Mouse (Mus musculus): ENCODE data around the gene Odf3l2.

Gene Odf3l2

DNA sequence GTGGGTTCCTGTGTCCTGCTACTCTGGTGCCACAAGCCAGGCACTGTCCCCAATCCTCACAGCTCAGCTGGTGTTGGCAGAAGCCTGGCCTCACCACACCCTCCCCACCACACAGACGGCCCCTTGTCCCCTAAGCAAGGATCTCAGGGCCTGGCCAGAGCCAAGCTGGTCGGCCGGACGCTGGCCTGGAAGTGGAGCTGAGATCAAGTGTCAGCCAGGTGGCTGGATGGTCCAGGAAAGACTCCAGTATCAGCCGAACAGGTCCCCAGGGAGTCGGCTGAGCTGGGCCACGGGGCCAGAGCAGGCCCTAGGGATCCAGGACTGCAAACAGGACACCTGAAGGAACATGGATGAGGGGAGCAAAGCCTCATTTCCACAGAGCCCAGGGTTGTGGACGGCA lies at the start of gene Odf3l2:
Odf3l2 (minus strand) TSS at position 28 of the 400 bp plus-strand sequence.
- in situ Hi-C loops (cut with MboI, MseI) = loop anchor here (5.0 to 25.0 kb wide), 2 partner anchors 48 to 1958 kb away; partner anchors contain the start of genes Gm19402, Gm9508 and Tspear

DNA sequence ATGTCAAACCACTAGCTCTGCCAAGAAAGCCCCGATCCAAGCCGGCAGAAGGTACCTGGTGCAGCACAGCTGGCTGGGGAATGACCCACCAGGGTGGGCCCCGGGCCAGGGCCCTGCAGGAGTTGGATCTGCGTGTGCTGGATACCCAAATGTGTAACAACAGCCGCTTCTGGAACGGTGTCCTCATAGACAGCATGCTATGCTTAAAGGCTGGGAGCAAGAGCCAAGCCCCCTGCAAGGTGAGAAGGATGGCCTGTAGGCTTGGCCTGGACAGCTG lies 48.8 kb upstream of the Odf3l2 start:
- in situ Hi-C loops (cut with MboI, MseI) = no loop called here

DNA sequence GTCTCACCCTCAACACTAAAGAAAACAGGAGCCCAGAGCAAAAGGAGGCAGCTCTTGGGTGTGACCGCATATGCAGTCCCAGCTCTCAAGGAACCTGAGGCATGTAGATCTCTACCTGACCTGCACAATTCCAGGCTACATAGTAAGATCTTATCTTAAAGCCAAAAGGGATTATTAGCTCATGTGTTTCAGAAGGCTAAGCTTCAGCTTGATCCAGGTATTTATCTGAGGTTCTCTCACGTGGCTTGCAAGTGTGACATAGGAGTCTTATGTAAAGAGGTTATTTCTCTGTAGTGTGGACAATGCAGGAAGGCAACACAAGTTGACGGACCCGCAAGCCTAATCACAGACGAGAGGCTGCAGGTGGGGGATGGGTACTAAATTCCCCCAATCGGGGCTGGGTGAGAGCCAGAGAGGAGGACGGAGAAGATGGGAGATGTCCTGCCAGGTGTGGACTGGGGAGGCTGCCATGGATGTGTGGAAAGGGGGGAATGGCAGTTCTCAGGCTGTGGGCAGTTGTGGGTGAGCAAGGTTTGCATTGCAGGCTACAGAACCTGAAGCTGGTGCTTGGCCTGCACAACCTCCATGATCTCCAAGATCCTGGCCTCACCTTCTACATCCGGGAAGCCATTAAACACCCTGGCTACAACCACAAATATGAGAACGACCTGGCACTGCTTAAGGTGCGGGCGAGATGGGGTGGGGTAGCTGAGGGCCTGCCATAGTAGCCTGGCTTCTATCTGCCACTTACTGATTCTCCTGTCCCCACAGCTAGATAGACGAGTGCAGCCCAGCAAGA lies 48.2 kb upstream of the Odf3l2 start:
- in situ Hi-C loops (cut with MboI, MseI) = no loop called here

DNA sequence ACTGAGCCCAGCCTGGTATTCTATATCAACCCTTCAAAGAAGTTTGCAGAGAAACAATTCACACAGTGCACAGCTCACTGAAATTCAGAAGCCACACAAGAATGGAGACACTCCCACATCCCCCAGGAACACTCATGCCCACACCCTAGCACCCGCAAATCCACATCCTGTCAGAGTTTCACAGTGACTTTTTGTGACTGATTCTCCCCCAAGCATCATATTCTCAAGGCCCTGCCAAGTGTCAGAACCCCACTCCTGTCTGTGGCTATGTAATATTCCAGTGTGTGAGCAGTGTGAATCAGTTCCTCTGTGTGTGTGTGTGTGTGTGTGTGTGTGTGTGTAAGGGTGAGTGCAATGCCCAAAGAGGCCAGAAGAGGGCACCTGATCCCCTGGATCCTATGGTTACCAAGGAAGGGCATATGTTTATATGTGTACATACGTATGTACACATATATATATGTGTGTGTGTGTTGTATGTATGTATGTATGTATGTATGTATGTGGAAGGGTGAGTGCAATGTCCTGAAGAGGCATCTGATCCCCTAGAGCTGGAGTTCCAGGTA lies 46.5 kb upstream of the Odf3l2 start:
- in situ Hi-C loops (cut with MboI, MseI) = no loop called here

DNA sequence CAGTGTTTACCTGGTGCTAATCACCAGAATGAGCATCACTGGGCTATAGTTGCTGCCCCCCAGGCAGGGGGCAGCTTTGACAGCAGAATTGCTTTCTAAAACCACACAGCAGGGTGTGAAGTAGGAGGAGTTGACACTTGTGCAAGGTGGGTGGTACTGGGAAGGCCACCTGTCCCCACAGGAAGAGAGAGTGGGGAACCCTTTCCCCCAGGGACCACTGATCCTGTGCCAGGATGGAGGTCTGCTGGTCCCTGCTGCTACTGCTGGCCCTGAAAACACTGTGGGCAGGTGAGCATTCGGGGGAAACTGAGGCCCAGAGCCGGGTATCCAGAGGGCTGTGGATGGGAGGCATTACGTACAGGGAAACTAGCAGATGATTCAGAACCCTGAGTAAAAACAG lies 43.6 kb upstream of the Odf3l2 start:
- in situ Hi-C loops (cut with MboI, MseI) = no loop called here

DNA sequence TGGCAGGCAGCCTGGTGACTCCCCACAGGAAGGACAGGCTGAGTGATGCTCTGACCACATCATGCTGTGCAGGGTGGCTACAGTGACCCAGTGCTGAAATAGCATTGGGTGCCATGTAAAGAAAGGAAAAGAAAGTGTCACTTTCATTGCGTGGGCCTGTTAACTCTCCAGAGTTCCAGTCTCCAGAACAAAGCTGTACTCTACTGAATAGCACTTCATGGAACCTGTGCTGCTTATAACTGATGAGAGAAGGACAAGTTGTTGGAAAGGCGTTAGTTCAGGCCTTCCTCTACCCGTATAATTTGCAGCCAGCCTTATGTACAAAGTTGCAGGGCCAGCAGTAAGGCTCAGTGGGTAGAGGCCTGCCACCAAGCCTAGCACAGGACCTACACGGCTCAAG lies 43.2 kb upstream of the Odf3l2 start, which contains the start of gene Gzmm:
Gzmm (plus strand) TSS at position 301 of the 400 bp plus-strand sequence.
- in situ Hi-C loops (cut with MboI, MseI) = no loop called here

DNA sequence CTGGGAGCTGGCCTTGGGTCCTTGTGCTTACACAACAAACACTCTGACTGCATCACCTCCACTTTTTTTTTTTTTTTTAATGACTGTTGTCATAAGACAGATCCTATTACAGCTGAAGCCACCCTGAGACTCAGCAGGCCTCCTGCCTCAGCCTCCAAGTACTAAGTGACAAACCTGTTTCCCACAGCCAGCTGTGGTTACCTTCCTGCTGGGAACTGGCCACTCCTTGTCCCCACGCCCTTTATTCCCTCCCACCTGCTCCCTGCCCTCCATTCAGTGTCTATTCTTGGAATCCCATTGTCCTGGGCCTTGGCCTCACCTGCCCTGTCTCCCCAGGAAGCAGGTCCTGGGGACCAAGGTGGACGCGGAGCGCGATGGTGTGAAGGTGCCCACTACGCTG lies 42.0 kb upstream of the Odf3l2 start:
- in situ Hi-C loops (cut with MboI, MseI) = no loop called here

DNA sequence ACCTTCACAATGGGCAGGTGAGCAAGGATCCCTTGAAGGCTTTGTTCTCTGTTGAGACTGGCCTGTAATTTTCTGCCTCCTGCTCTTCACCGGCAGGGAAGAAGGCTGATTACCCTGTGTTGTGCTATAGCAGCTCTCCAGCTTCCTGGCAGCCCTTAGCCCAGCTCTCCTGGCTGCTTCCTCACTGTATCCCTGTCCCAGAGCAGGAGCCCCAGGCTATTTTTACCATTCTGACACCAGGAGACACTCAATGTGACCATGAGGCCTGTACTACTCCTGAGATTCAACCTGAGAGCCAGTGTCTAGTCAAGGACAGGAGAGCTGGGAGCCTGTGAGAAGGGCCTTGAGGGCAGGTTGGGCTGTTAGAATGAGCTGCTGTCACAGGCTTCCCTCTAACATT lies 41.2 kb upstream of the Odf3l2 start:
- in situ Hi-C loops (cut with MboI, MseI) = no loop called here

DNA sequence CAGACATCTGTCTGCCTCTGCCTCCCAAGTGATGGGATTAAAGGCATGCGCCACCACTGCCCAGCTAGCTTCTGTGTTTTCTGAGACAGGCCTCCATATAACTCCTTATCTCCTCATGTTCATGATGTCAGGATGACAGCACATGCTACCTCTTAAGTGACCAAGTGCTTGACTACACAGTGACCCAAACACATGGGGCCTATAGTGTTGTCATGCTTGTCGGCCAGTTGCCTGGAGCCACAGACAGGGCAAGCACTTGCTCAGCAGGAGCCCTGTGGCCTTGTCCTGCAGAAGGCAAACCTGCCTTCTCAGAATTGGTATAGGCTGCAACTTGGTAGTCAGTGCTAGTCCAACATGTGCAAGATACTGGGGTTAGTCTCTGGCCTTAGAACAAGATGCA lies 40.7 kb upstream of the Odf3l2 start:
- in situ Hi-C loops (cut with MboI, MseI) = no loop called here

DNA sequence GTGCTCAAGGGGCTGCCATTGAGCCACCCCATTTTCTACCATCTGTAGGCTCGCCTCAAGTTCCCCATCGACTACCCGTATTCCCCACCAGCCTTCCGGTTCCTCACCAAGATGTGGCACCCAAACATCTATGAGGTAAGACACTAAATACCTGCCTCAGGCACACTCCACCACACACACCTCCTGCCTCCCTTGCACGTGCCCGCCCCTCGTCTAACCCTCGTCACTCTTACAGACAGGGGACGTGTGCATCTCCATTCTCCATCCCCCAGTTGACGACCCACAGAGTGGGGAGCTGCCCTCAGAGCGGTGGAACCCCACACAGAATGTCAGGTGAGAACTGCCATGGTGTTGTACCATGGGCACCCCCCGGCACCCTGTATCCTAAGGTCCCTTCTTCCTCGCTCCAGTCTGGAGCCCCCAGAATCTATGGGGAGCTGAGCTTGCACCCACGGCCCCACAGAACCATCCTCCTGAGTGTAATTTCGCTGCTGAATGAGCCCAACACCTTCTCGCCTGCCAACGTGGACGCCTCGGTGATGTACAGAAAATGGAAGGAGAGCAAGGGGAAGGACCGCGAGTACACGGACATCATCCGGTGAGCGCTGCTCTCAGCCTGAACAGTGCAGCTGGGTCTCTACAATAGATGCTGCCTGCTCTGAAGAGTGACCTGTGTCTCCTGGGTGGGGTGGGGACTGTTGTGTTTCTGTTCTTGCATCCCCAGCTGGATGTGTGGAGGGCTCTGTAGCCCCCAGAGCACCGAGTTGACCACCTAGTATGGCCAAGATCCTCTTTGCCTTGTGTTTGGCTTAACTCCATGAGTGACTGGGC lies 39.4 kb upstream of the Odf3l2 start:
- in situ Hi-C loops (cut with MboI, MseI) = no loop called here

DNA sequence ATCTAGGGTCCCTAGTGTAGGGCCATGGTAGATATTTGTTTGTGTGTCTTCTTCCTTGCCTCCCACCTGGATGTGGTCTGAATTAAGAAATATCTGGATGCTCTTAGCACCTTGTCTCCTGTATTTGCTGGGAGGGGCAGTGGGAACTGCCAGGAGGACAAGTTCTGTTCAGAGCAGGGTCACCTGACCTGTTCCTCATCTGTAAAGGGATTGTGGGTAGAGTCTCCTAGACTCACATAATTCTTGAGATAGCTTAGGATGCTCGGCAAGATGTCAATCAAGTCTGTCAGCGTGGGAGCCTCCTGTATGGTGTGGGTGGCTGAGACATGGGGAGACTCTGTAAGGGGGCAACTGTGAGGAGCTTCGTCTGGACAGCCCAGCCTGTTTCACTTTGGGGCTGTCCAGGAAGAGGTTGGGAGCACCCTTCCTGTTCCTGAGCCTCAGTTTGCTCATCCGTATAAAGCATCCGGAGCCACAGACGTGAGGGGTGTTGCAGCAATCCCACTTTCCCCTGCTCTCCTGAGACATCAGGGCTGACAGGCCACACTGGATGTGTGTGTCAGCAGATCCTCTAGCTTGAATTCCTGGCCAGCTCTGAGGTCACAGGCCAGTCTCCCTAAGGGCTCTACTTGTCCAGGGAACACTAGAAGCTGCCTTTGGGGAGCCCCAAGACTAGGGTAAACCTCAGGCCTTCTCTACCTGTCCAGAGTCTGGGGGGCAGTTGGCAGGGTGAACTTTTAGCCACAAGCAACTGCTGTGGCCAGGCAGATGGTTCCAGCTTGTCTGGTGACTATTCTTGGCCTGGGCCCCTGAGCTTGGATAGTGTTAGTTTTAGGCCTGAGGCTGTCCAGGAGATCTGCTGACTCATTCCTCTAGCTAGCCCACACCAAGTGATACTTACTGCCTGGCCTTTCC lies 38.4 kb upstream of the Odf3l2 start:
- in situ Hi-C loops (cut with MboI, MseI) = no loop called here

DNA sequence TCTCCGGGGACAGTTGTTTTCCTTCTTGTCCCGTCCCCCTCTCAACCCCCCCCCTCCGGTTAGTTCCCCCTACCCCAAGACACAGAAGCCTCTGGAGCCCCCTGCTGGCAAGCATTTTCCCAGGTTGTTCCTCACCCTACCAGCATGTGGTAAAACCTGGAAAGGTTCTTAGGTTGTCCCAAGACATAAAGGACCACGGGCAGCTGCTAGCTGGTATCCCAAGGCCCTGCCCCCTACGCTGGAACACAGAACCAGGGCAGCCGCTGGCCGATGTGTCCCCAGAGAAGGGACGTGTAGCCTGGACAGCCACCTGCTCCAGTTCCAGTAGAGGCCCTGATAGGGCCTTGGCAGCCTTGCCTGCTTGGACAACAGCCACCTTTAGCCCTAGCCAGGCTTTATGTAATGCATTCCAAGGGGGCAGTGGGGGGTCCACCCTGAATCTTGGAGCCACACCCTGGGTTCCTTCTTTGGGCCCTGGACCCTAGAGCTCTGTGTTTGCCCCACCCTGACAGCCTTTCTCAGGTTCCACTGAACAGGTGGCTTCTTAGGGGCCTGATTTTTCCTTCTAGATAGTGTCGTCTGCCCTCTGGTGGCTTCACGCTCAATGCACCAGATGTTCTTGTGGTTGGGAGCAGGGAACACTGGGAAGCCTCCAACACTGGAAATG lies 37.5 kb upstream of the Odf3l2 start:
- in situ Hi-C loops (cut with MboI, MseI) = no loop called here

DNA sequence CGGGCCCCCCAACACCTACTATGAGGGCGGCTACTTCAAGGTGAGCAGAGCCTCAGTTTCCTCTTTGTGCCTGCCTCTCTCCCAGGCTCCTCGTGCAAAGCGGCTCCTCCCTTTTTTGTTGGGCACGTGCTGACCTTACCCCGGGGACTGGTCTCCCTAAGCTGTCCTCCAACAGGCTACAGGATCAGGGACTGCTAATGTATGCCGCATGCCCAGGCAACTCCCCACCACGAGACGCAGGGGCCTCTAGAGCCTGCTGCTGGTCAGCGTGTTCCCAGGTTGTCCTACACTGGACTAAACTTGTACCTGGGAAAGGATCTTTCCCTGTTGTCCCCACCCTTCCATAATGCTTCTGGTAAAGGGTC lies 37.0 kb upstream of the Odf3l2 start:
- in situ Hi-C loops (cut with MboI, MseI) = no loop called here

DNA sequence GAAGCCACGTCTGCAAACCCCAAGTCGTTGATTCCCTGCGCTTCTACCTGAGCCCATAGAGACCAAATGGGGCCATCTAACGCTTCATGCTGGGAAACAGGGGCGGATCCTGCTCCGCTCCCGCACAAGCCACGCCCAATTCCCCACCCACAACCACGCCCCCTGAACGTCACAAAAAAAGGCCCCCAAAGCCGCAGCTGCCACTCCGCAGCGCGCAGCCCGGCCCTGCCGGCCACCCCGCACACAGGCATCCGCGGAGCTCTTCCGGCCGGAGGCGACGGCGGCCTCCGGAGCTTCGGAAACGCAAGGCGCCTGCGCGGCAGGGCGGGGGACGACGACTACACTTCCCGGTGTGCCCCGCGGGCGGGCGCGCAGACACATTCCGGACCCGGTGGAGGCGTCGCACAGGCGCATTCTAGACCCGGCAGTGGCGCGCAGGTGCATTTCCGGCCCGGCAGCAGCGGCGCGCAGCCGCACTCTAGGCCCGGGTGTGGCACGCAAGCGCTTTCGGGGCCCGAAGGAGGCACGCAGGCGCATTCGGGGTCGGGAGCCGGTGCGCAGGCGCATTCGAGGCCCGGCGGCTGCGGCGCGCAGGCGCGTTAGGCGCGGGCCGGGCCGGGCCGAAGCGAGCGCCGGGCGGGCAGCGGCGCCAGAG lies 36.2 kb upstream of the Odf3l2 start, which contains the start of gene Cdc34:
Cdc34 (plus strand) TSS at position 605 of the 655 bp plus-strand sequence.
- in situ Hi-C loops (cut with MboI, MseI) = no loop called here

DNA sequence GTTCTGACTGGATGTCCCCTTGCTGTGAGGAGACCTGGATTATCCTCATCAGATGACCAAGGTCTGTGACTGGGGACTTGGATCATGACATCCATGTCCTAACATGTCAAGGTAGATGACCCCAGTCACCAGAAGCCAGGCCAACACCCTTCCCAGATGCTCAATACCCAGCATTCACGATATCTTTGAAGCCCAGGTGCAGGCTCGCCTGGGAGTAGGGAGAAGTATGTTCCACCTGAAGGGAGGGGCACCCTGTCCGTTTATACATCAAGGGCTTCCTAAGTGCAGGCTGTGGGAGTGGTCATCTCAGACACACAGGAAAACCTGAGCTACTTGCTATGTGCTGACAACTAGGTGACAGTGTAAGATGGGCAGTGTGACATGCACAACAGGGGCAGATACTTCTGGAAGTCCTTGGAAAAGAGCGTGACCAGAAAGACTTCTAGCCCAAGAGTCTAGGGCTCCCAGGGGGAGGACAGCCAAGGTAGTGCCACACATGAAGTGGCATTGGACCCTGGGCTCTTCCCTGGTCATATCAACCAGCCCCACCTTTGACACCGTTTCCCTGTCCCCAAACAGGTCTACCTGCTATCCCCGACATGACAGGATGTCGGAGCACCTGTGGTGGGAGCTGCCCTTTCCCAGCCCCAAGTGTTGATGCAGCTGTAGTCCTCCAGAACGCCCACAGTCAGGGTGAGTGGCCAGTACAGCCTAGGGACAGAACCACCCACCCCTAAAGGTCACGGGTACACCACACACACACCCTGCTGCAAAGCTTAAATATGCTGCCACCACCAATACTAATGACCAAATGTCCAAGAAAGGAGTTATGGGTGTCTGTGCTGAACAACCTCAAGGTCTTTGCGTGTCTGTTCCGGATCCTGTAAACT lies 35.3 kb upstream of the Odf3l2 start:
- in situ Hi-C loops (cut with MboI, MseI) = no loop called here

DNA sequence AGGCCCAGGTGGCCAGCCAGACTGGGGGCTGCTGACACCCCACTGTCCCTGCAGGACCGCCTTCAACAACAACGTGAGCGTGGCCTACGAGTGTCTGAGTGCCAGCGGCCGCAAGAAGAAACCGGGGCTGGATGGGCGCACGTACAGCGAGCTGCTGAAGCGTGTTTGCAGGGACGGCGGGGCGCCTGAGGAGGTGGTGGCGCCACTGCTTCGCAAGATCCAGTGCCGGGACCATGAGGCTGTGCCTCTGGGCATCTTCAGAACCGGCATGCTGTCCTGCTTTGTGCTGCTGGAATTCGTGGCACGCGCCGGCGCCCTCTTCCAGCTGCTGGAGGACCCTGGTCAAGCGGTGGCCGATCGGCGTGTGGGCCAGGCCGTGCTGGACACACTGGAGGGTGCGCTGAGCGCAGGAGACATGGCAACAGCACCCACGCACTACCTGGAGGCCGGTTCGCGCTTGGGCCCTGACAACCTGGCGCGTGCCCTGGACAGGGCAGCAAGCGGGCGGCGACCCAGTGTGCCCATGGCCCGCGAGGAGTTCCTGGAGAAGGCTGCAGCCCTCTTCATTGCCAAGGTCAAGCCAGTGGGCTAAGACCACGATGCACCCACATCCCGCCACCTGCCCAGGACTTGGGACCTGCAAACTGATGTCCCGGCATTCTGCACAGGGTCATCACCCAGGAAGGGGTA lies 30.0 kb upstream of the Odf3l2 start:
- in situ Hi-C loops (cut with MboI, MseI) = no loop called here

DNA sequence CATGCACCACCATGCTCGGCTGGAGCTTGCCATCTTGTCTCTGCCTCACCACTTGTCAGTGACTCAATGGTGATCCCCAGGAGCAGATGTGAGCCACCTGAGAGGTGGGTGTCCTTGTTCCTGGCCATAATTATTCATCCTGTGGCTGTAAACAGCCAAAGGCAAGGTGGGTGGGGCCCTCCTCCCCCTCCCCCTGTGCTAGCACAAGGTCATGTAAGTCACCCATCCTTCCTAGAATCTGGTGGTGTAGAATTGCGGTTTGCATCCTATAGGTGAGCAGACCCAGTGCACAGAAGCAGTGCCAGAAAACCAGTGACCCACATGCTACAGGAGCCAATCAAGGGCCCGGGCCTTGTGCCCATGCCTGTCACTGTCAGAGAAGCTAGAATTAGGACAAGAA lies 27.5 kb upstream of the Odf3l2 start:
- in situ Hi-C loops (cut with MboI, MseI) = no loop called here

DNA sequence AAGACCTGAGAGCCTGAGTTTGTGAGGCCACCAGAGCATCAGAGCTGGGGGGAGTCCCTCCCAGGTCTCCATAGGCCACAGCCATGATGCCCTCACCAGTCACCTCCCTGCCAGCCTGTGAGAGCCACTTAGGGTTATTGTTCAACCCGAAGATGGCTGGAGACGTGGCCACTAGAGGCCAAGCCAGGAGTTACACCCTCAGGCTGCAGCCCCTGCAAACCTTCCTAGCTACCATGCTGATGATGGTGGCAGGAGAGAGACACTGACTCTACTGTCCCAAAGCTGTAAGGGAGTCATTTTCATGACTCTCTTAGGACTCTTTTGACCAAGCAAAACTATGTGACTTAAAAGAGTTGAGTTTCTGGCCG lies 26.5 kb upstream of the Odf3l2 start:
- in situ Hi-C loops (cut with MboI, MseI) = no loop called here
